Mouse (Mus musculus) cerebellum, postnatal 4 days (tissue): ENCODE results near the gene Mapkapk2.
"Not testable (repeated sequence)": the region's sequence is repeated elsewhere in the genome, so short reads cannot be mapped to it uniquely, and the experiment has no call there.

ENCODE experiments used
- DNase-seq, 2 experiments: peaks; one replicate each; pipeline ENCODE4 v3.0.0; 2022; ENCODE audit warnings: low spot score in 2 of 2, mixed read lengths in 1 of 2

The Mapkapk2 gene

GRCm38 (mm10) chr1:131097700-131098094 lies at the start of gene Mapkapk2:
Gene Mapkapk2, minus strand, starts transcription at chr1:131097826.
- peak; percentile 70 to 87 for DNase-seq

- DNase-seq, result no peak
Observed at GRCm38 (mm10) chr1:131146181-131146614, 48.6 kb upstream of the Mapkapk2 start.

GRCm38 (mm10) chr1:131145222-131145621 lies 47.6 kb upstream of the Mapkapk2 start:
- not testable (repeated sequence) for DNase-seq

GRCm38 (mm10) chr1:131142472-131142871 lies 44.8 kb upstream of the Mapkapk2 start:
- no peak for DNase-seq

- DNase-seq, result no peak
Observed at GRCm38 (mm10) chr1:131141449-131141848, 43.8 kb upstream of the Mapkapk2 start.

- DNase-seq, result no peak
Observed at GRCm38 (mm10) chr1:131139102-131140095, 41.8 kb upstream of the Mapkapk2 start.

- peak; percentile 71 to 87 for DNase-seq
Observed at GRCm38 (mm10) chr1:131138191-131139016, 40.8 kb upstream of the Mapkapk2 start, which contains the start of gene Dyrk3. Gene Dyrk3, minus strand, starts transcription at chr1:131138340.

- peak in 1 of 2 experiments; percentile 31 for DNase-seq
Observed at GRCm38 (mm10) chr1:131137717-131138118, 40.1 kb upstream of the Mapkapk2 start.

GRCm38 (mm10) chr1:131137111-131137510 lies 39.5 kb upstream of the Mapkapk2 start:
- no peak for DNase-seq

- DNase-seq, result no peak
Observed at GRCm38 (mm10) chr1:131135960-131136629, 38.5 kb upstream of the Mapkapk2 start.

- no peak for DNase-seq
Observed at GRCm38 (mm10) chr1:131134942-131135522, 37.4 kb upstream of the Mapkapk2 start.

- no peak for DNase-seq
Observed at GRCm38 (mm10) chr1:131134231-131134630, 36.6 kb upstream of the Mapkapk2 start.

GRCm38 (mm10) chr1:131125987-131126744 lies 28.5 kb upstream of the Mapkapk2 start:
- DNase-seq, result no peak

GRCm38 (mm10) chr1:131123522-131124265 lies 26.1 kb upstream of the Mapkapk2 start:
- no peak for DNase-seq

GRCm38 (mm10) chr1:131121987-131122386 lies 24.4 kb upstream of the Mapkapk2 start:
- DNase-seq, result no peak

GRCm38 (mm10) chr1:131119026-131119425 lies 21.4 kb upstream of the Mapkapk2 start:
- no peak for DNase-seq

- DNase-seq, result no peak
Observed at GRCm38 (mm10) chr1:131118530-131118929, 20.9 kb upstream of the Mapkapk2 start.

- DNase-seq, result peak in 1 of 2 experiments; percentile 38
Observed at GRCm38 (mm10) chr1:131116430-131117011, 18.9 kb upstream of the Mapkapk2 start.

GRCm38 (mm10) chr1:131115932-131116331 lies 18.3 kb upstream of the Mapkapk2 start:
- DNase-seq, result peak; percentile 40 to 67
